Mouse (Mus musculus) mesoderm, embryonic 11.5 days (tissue): ENCODE results near the gene 1110065P20Rik.

Experiments
- DNase-seq: peaks from one replicate; pipeline ENCODE4 v3.0.0-alpha.2; 2012; ENCODE audit warnings: low read depth, low spot score

Gene 1110065P20Rik

GRCm38 (mm10) chr4:124840998-124841397, 10.0 kb downstream of the 1110065P20Rik start:
- DNase-seq: no peak

DNA sequence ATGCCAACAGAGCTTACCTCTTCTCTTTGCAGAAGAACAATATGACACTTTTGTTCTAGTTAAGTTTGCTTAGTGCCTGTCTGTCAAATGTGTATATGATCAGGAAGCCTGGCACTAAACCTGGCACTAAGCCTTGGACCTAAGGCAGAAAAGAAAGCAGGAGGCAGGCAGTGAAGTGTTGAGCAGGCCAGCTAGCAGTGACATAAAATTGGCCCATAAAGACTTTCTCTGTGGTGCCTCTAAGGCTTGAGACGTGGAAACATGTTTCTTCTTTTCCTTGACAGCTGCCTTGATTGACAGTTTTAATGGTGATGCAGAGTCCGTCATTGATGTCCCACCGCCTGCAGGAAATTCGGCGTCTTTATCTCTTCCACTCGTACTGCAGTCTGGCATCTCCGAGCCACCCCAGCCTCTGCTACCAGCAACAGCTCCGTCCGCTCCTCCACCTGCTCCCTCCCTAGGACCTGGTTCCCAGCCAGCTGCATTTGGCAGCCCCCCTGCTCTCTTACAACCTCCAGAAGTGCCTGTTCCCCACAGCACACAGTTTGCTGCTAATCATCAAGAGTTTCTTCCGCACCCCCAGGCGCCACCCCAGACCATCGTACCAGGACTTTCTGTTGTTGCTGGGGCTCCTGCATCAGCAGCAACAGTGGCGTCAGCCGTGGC, 12.8 kb downstream of the 1110065P20Rik start:
- no peak for DNase-seq

GRCm38 (mm10) chr4:124832796-124833195, 18.2 kb downstream of the 1110065P20Rik start:
- no peak for DNase-seq

DNA sequence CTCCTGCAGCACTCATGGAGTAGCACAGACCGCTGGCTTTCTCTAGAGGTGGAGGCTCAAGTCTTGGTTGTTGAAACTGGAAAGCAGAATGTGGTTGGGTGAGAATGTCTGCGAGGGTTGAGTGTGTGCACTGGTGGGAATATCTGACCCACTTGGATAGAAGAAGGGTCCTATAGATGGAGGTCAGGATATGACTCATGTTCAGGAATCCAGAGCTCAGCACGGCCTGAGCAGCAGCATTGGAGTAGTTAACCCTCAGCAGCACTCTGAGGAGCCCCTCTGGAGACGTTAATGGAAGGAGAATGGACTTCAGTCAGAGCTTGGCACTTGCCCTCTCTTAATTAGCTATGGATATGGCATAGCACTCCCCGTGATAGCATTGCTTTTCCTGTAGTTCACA, 21.3 kb downstream of the 1110065P20Rik start:
- no peak for DNase-seq

- DNase-seq: no peak
Observed at GRCm38 (mm10) chr4:124825371-124825965, 25.5 kb downstream of the 1110065P20Rik start.

GRCm38 (mm10) chr4:124824967-124825366, 26.0 kb downstream of the 1110065P20Rik start:
- no peak for DNase-seq

- no peak for DNase-seq
Observed at GRCm38 (mm10) chr4:124818832-124819231, 32.2 kb downstream of the 1110065P20Rik start.

DNA sequence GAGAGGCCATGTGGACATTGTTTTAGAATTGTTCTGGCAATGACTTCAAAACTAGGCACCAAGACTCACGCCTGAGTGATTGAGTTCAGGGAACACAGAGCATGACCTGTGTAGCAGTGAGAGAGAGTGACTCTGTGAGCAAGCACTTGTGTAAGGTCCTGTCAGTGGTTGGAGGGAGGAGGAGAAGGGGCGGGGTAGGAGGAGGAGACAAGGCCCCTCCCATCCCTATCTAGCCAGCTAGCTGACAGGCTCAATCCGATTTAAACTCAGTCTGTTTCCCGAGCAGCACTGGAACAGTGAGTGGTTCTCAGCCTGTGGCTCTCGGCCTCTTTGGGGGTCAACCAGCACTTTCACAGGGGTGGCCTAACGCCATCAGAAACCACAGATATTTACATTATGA, 33.2 kb downstream of the 1110065P20Rik start:
- DNase-seq: peak; percentile 30

GRCm38 (mm10) chr4:124815901-124816300, 35.1 kb downstream of the 1110065P20Rik start:
- no peak for DNase-seq

DNA sequence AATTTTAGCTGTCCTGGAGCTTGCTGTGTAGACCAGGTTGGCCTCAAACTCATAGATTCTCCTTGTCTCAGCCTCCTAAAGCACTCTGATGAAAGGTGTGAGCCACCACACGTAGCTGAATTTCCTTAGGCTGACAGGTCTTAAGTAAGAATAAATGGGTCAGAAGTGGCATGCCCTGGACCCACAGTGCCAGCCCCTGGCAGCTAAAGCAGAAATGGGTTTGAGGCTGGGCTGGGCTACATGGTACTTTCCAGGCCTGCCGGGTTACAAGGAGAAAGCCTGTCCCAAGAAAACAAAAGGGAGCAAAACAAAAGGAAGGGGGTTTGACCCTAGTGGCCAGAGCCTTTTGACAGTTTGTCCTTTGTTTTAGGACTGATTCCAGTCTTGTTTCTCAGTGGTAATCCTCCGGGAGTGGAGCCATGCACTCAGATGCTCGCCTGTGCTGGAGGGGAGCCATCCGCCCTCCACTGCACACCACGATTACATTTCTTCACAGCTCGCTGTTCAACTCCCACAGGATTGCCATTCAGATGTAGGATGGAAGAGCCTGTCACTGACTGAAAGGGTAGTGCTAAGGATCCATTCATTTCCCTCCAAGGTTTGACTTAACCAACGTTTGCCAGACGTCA, 39.5 kb downstream of the 1110065P20Rik start:
- no peak for DNase-seq

GRCm38 (mm10) chr4:124810056-124810455, 40.9 kb downstream of the 1110065P20Rik start:
- no peak for DNase-seq

DNA sequence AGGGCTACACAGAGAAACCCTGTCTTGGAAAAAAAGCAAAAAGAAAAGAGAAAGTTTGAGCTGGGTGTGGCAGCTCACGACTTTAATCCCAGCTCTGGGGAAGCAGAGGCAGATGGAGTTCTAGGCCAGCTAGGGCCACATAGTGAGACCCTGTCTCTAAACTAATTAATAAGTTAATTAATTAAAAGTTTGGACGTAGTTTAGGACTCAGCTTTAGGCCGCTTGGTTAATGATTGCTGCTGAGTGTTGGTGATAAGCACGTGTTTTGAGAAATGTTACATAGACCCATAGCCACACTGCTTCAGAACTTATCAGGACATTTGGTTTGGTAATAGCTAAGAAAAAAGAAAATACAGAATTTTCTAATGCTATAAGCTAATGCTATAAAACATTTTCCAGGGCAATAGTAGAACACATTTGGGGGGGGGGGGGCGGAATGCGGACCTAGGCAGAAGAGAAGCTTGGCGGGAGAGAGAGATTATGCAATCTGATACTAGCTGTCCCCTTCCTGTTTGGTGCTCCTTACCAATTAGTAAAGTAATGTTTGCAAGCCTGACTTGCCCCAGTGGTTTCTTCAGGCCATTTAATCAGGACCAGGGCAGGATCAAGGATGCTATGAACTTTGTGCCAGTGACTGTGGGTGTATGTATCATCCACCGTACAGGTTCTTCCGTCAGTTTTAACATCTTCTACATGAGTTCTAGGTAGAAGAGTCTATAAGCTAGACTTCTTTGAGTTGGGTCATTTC, 41.7 kb downstream of the 1110065P20Rik start:
- no peak for DNase-seq

GRCm38 (mm10) chr4:124808511-124808910, 42.5 kb downstream of the 1110065P20Rik start:
- DNase-seq: no peak

- no peak for DNase-seq
Observed at GRCm38 (mm10) chr4:124803406-124803805, 47.6 kb downstream of the 1110065P20Rik start.

DNA sequence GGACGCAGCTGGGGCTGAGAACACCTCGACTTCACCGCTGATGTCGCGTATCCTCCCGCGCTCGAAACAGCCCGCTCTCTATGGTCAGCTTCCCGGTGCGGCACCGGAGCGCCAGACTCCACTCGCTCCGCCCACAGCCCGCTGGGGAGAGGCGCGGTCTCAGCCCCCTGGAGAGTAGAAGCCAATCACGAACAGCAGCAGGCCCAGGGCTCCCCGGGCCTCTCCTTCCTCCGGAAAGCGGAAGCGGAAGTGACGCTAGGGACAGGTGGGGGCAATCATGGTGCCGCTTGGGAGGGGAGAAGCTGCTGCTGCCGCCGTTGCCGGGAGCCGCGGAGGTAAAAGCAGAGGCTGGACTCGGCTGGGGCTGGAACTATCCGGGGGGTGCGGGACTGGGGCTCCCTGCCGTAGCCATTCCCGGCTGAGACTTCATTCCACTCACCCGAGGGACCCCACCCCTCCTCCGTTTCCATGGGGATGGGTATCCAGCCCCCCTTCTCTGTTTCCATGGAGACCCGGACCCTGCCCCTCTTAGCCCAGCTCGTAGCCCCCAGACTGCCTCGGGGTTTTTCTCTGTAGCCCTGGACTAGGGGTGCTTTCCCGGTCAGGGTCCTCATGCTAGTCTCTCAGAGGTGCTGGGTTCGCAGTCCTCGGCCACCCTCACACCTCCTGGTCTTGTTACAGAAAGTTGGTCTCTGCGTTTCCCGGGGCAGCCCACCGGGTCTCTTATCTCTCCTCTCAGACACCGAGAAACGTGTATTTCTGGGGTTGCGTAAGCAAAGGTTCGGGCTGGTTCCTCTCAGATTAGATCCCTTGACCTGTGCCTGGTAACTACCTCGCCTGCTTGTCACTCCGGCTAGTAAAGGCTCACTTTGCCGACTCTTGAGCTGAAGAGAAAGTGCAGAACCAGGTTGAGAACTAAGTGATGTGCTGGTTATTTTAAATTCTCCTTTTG, 48.4 kb downstream of the 1110065P20Rik start:
- DNase-seq: peak; percentile 97

GRCm38 (mm10) chr4:124801552-124802308, 49.3 kb downstream of the 1110065P20Rik start, which contains the start of gene Mtf1:
Gene Mtf1, plus strand, starts transcription at chr4:124802104.
- peak; percentile 93 for DNase-seq
